ENCODE assay signal across 8 mouse cellular contexts in the genomic region with DNA sequence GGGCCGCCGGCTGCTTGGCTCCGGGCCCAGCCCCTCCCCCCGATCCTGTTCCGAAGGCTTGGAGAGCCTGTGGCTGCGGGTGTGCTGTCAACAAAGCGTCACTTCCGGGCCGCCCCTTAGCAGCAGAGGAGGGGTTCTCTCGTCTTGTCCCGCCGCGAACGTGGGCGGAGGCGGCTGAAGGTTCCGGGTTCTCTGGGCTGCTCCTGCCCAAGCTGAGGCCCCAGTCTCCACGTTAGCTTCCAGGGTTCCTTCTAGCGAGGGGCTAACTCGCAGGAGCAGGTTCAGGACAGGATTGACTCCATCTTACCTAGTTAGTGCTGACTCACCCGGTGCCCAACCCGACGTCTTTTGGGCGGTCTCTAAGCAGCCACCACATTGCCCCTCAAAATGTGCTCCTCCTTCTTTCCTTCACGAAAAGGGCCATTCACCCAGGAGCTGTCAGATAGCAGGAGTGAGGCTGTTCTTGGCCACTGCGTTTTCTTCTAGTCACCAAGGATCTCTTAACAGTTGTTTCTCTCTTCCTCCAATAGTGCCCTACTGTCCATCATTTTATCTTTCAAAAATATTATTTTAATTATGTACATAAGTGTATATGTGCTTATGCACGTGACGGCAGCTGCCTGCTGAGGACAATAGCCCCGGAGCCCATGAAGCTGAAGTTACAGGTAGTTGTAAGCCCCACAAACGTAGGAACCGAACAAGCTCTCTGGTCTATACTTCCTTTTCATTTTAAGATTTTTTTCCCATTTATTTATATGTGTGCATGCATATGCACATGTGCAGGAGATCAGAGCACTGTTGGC. TPM values are rescaled to one million over a fixed set of nuclear protein-coding genes. Genes with fewer than 3 reads are reported as not detected.
DNase-seq lines count a peak whose midpoint lies in the region; ATAC-seq and TF ChIP-seq lines count a peak whose summit lies in the region.

A gene (minus strand): TSS at position 114 of the 803 bp plus-strand sequence.

- peak within 1 kb of the TSS; percentile 96 for H3K4me3 ChIP-seq in forebrain, embryonic 10.5 days
- peak within 1 kb of the TSS; percentile 93 for H3K4me3 ChIP-seq in heart, embryonic 15.5 days
- peak within 1 kb of the TSS; percentile 82 to 87 for H3K4me3 ChIP-seq in liver, embryonic 14.5 days (ENCODE audit: insufficient read depth in 1 of 2, low read depth in 2 of 2, low read length in 2 of 2)
- peak within 1 kb of the TSS; percentile 83 for H3K4me3 ChIP-seq in neural tube, embryonic 11.5 days (ENCODE audit: low read depth, low read length)
- H3K4me3 ChIP-seq in stomach, postnatal 0 days (ENCODE audit: low read depth, low read length) = peak within 1 kb of the TSS; percentile 80

- peak within 1 kb of the TSS; percentile 93 for H3K27ac ChIP-seq in forebrain, embryonic 10.5 days
- H3K27ac ChIP-seq in heart, embryonic 15.5 days = peak within 1 kb of the TSS; percentile 90
- H3K27ac ChIP-seq in liver, embryonic 14.5 days = peak within 1 kb of the TSS; percentile 90
- peak within 1 kb of the TSS; percentile 62; the same call in 1 of the 2 replicates for H3K27ac ChIP-seq in neural tube, embryonic 11.5 days (ENCODE audit: low read depth, low read length)
- peak within 1 kb of the TSS; percentile 94 for H3K27ac ChIP-seq in stomach, postnatal 0 days (replicated peaks)

- H3K9ac ChIP-seq in heart, embryonic 15.5 days = peak within 1 kb of the TSS; percentile 95
- peak within 1 kb of the TSS; percentile 95 for H3K9ac ChIP-seq in liver, embryonic 14.5 days (replicated peaks)
- peak within 1 kb of the TSS; percentile 86 for H3K9ac ChIP-seq in neural tube, embryonic 11.5 days (ENCODE audit: low read length)
- H3K9ac ChIP-seq in stomach, postnatal 0 days (ENCODE audit: low read length) = peak within 1 kb of the TSS; percentile 93

- peak; percentile 1; the same call in 1 of the 2 replicates for TF ChIP-seq EP300 in liver, embryonic 14.5 days (IDR thresholded peaks at IDR 0.05; ENCODE audit: low read depth)
- TF ChIP-seq EP300 in stomach, postnatal 0 days (optimal IDR thresholded peaks at IDR 0.05) = no peak

- H3K27me3 ChIP-seq in forebrain, embryonic 10.5 days (ENCODE audit: poor library complexity, severe bottlenecking) = no peaks in the 10 kb centered on the region
- H3K27me3 ChIP-seq in heart, embryonic 15.5 days = no peaks in the 10 kb centered on the region
- no peaks in the 10 kb centered on the region for H3K27me3 ChIP-seq in liver, embryonic 14.5 days (ENCODE audit: control insufficient read depth, insufficient read depth, low read length)
- H3K27me3 ChIP-seq in neural tube, embryonic 11.5 days (ENCODE audit: control insufficient read depth, insufficient read depth, low read length) = no peaks in the 10 kb centered on the region
- no peaks in the 10 kb centered on the region for H3K27me3 ChIP-seq in stomach, postnatal 0 days (ENCODE audit: control insufficient read depth, insufficient read depth, low read length)

- no peak for TF ChIP-seq CTCF in liver, embryonic 14.5 days (IDR thresholded peaks at IDR 0.05; ENCODE audit: low read depth)
- TF ChIP-seq CTCF in stomach, postnatal 0 days (IDR thresholded peaks at IDR 0.05; ENCODE audit: low read depth) = no peak

- peaks cover 36% of the 10 kb centered on the region for H3K4me1 ChIP-seq in forebrain, embryonic 10.5 days
- peaks cover 16% of the 10 kb centered on the region for H3K4me1 ChIP-seq in heart, embryonic 15.5 days (replicated peaks)
- peaks cover 5 to 17% of the 10 kb centered on the region in 2 experiments for H3K4me1 ChIP-seq in liver, embryonic 14.5 days (replicated peaks; ENCODE audit: control insufficient read depth in 2 of 2, insufficient read depth in 2 of 2, low read length in 1 of 2)
- H3K4me1 ChIP-seq in neural tube, embryonic 11.5 days (ENCODE audit: control insufficient read depth, insufficient read depth, low read length) = peaks cover 10% of the 10 kb centered on the region
- H3K4me1 ChIP-seq in stomach, postnatal 0 days (replicated peaks; ENCODE audit: control insufficient read depth, insufficient read depth) = 0 out of 2 replicates have a peak, but pooled peaks cover 2% of the 10 kb centered on the region

- ATAC-seq in CD4-positive, CD25-positive, alpha-beta regulatory T cell, adult 4 months = peak; percentile 83
- peak; percentile 96 for ATAC-seq in heart, embryonic 15.5 days (replicated peaks; ENCODE audit: insufficient number of reproducible peaks, insufficient read depth, low FRiP score, low read depth)
- ATAC-seq in liver, embryonic 14.5 days (ENCODE audit: insufficient read depth) = peak; percentile 97
- ATAC-seq in neural tube, embryonic 11.5 days (ENCODE audit: insufficient read depth, low FRiP score, low TSS enrichment) = peak; percentile 91
- peak; percentile 97 for ATAC-seq in stomach, postnatal 0 days (ENCODE audit: low FRiP score, low TSS enrichment)

- 0 out of 2 replicates have a peak, but pooled peaks cover 3% of the 10 kb centered on the region for H3K36me3 ChIP-seq in forebrain, embryonic 10.5 days (replicated peaks)
- no peaks in the 10 kb centered on the region for H3K36me3 ChIP-seq in heart, embryonic 15.5 days
- no peaks in the 10 kb centered on the region for H3K36me3 ChIP-seq in liver, embryonic 14.5 days (replicated peaks; ENCODE audit: control insufficient read depth, insufficient read depth, low read depth)
- H3K36me3 ChIP-seq in neural tube, embryonic 11.5 days (ENCODE audit: control insufficient read depth, insufficient read depth, low read length) = no peaks in the 10 kb centered on the region
- no peaks in the 10 kb centered on the region for H3K36me3 ChIP-seq in stomach, postnatal 0 days (ENCODE audit: control insufficient read depth, insufficient read depth, low read length)

- peak within 1 kb of the TSS; percentile 87 for H3K4me2 ChIP-seq in heart, embryonic 15.5 days
- H3K4me2 ChIP-seq in liver, embryonic 14.5 days (ENCODE audit: low read depth) = peak within 1 kb of the TSS; percentile 87
- peak within 1 kb of the TSS; percentile 91 for H3K4me2 ChIP-seq in neural tube, embryonic 11.5 days (ENCODE audit: low read depth)
- H3K4me2 ChIP-seq in stomach, postnatal 0 days (replicated peaks; ENCODE audit: low read depth) = peak within 1 kb of the TSS; percentile 64

- no peaks in the 10 kb centered on the region for H3K9me3 ChIP-seq in forebrain, embryonic 10.5 days
- no peaks in the 10 kb centered on the region for H3K9me3 ChIP-seq in heart, embryonic 15.5 days (replicated peaks)
- no peaks in the 10 kb centered on the region for H3K9me3 ChIP-seq in liver, embryonic 14.5 days (ENCODE audit: control insufficient read depth, low read length)
- no peaks in the 10 kb centered on the region for H3K9me3 ChIP-seq in neural tube, embryonic 11.5 days (ENCODE audit: control insufficient read depth, low read length)
- H3K9me3 ChIP-seq in stomach, postnatal 0 days (ENCODE audit: control insufficient read depth, low read length) = no peaks in the 10 kb centered on the region

- WGBS in forebrain, embryonic 10.5 days = 10% methylated on average over 31 of the region's 31 CpGs
- WGBS in heart, embryonic 15.5 days = 9% methylated on average over 31 of the region's 31 CpGs
- WGBS in liver, embryonic 14.5 days (ENCODE audit: insufficient replicate concordance) = 10% methylated on average over 31 of the region's 31 CpGs
- WGBS in neural tube, embryonic 11.5 days = 11% methylated on average over 31 of the region's 31 CpGs
- WGBS in stomach, postnatal 0 days = 6% methylated on average over 30 of the region's 31 CpGs

- DNase-seq in c-Kit-negative CD71-positive TER-119-positive erythroid progenitor cells, embryonic 14.5 days (ENCODE audit: low read depth, low spot score) = peak; percentile 76
- DNase-seq in forebrain, embryonic 10.5 days (ENCODE audit: extremely low spot score, low spot score) = peak; percentile 94
- peak; percentile 99 for DNase-seq in kidney, postnatal 25 days
- DNase-seq in liver, embryonic 14.5 days (ENCODE audit: low read depth in 3 of 3, low spot score in 3 of 3) = peak; percentile 81 to 85 (median 83)
- DNase-seq in neural tube, embryonic 11.5 days (ENCODE audit: low spot score) = peak; percentile 90
- peak; percentile 98 for DNase-seq in stomach, postnatal 0 days (ENCODE audit: low spot score)

RNA-seq across cellular contexts. Expression of the gene that starts here (rescaled TPM):
- polyA plus RNA-seq in CD4-positive, CD25-positive, alpha-beta regulatory T cell, adult 4 months (2017; shearing (Covaris generic)) = 10 to 100 TPM; 18.5 to 25.5 TPM
- 6.3 and 6.6 TPM in 2 replicates for polyA plus RNA-seq in forebrain, embryonic 10.5 days (2016; fragmentation: Nextera tagmentation; extraction: Ambion mirVana)
- polyA plus RNA-seq in heart, embryonic 15.5 days (2015; fragmentation: Nextera tagmentation; extraction: Ambion mirVana) = 5.0 and 6.8 TPM in 2 replicates
- 8.1 and 8.5 TPM in 2 replicates for polyA plus RNA-seq in liver, embryonic 14.5 days (2012; rRNA removed)
- 1.9 and 2.0 TPM in 2 replicates for polyA plus RNA-seq in liver, embryonic 14.5 days (2014; fragmentation: Nextera tagmentation; extraction: Ambion mirVana)
- 5.4 and 5.9 TPM in 2 replicates for polyA plus RNA-seq in neural tube, embryonic 11.5 days (2014; fragmentation: Nextera tagmentation; extraction: Ambion mirVana)
- polyA plus RNA-seq in stomach, postnatal 0 days (2015; fragmentation: Nextera tagmentation; extraction: Ambion mirVana) = 2.9 and 3.1 TPM in 2 replicates

Comparison
In these comparisons a context has a peak if more than half of its experiments do, and no peak if none do; other contexts are left out.
1. Peak in every context shown above with its lines: DNase-seq, ATAC-seq, H3K4me3 ChIP-seq and H3K27ac ChIP-seq.